9 mouse cellular contexts compared by ENCODE assay signal in genomic region chr11:98949242-98949957, GRCm38 (mm10). TPM values are rescaled to one million over a fixed set of nuclear protein-coding genes. Genes with fewer than 3 reads are reported as not detected.
A peak's percentile ranks its signal among the peaks of the same experiment; 100 is the strongest.
DNase-seq lines count a peak whose midpoint lies in the region; ATAC-seq and TF ChIP-seq lines count a peak whose summit lies in the region.
"Had no signal": no experiment of that assay in that cellular context is flagged by ENCODE, and none has a peak within 500 bp of the region (broad histone marks: within the 10 kb centered on the region; RNA-seq: fewer than 3 reads in every experiment).

No protein-coding gene starts in this region.

- peaks cover 30% of the 10 kb centered on the region for H3K36me3 ChIP-seq in forebrain, embryonic 10.5 days (replicated peaks)
- 0 out of 2 replicates have a peak, but pooled peaks cover 5% of the 10 kb centered on the region for H3K36me3 ChIP-seq in forebrain, embryonic 12.5 days (replicated peaks)
- H3K36me3 ChIP-seq in kidney, embryonic 14.5 days (ENCODE audit: control insufficient read depth, insufficient read depth, low read length): peaks cover 21% of the 10 kb centered on the region
- peaks cover 63% of the 10 kb centered on the region for H3K36me3 ChIP-seq in E14TG2a.4 (ENCODE audit: insufficient read depth, low read length)

- no peak overlapping the region for H3K9ac ChIP-seq in forebrain, embryonic 12.5 days
- H3K9ac ChIP-seq in kidney, embryonic 14.5 days (ENCODE audit: low read depth, low read length): 0 out of 2 replicates have a peak overlapping the region, but pooled peaks have one; percentile 4

- no peak overlapping the region for H3K4me3 ChIP-seq in forebrain, embryonic 10.5 days
- H3K4me3 ChIP-seq in forebrain, embryonic 12.5 days (replicated peaks): no peak overlapping the region
- H3K4me3 ChIP-seq in kidney, embryonic 14.5 days (ENCODE audit: low read length): no peak overlapping the region
- peak overlapping the region; percentile 17; the same call in 1 of the 2 replicates for H3K4me3 ChIP-seq in E14TG2a.4 (replicated peaks; ENCODE audit: low read length)

- no peaks in the 10 kb centered on the region for H3K27me3 ChIP-seq in forebrain, embryonic 10.5 days (ENCODE audit: poor library complexity, severe bottlenecking)
- no peaks in the 10 kb centered on the region for H3K27me3 ChIP-seq in forebrain, embryonic 12.5 days
- no peaks in the 10 kb centered on the region for H3K27me3 ChIP-seq in kidney, embryonic 14.5 days (ENCODE audit: control insufficient read depth, insufficient read depth, low read length)
- H3K27me3 ChIP-seq in E14TG2a.4 (ENCODE audit: insufficient read depth, low read length): no peaks in the 10 kb centered on the region

- H3K4me1 ChIP-seq in forebrain, embryonic 10.5 days: peaks cover 75% of the 10 kb centered on the region
- peaks cover 44% of the 10 kb centered on the region for H3K4me1 ChIP-seq in forebrain, embryonic 12.5 days
- H3K4me1 ChIP-seq in kidney, embryonic 14.5 days (ENCODE audit: control insufficient read depth, insufficient read depth, low read length): peaks cover 58% of the 10 kb centered on the region
- H3K4me1 ChIP-seq in E14TG2a.4 (replicated peaks; ENCODE audit: low read depth, low read length): peaks cover 86% of the 10 kb centered on the region

- H3K27ac ChIP-seq in forebrain, embryonic 10.5 days: peak overlapping the region; percentile 9; the same call in 1 of the 2 replicates
- H3K27ac ChIP-seq in forebrain, embryonic 12.5 days: no peak overlapping the region
- no peak overlapping the region for H3K27ac ChIP-seq in kidney, embryonic 14.5 days (ENCODE audit: low read depth, low read length)

- DNase-seq in forebrain, embryonic 10.5 days (ENCODE audit: extremely low spot score, low spot score): no peak
- DNase-seq in kidney, adult 18-20 months: no peak
- peak; percentile 47 for DNase-seq in induced T-regulatory cell, adult 2 months (ENCODE audit: low read depth)
- DNase-seq in frontal cortex, postnatal 25 days (ENCODE audit: low spot score in 2 of 2): no peak
- no peak for DNase-seq in adipocyte (ENCODE audit: low spot score)

- no peak overlapping the region for H3K4me2 ChIP-seq in forebrain, embryonic 12.5 days
- no peak overlapping the region for H3K4me2 ChIP-seq in kidney, embryonic 14.5 days (replicated peaks; ENCODE audit: low read depth, low read length)

- no peaks in the 10 kb centered on the region for H3K9me3 ChIP-seq in forebrain, embryonic 10.5 days
- no peaks in the 10 kb centered on the region for H3K9me3 ChIP-seq in forebrain, embryonic 12.5 days
- H3K9me3 ChIP-seq in kidney, embryonic 14.5 days (ENCODE audit: control insufficient read depth, low read length): no peaks in the 10 kb centered on the region
- peaks cover 6% of the 10 kb centered on the region; the same call in 1 of the 2 replicates for H3K9me3 ChIP-seq in E14TG2a.4 (ENCODE audit: low read length)

- no peak for ATAC-seq in forebrain, embryonic 12.5 days (ENCODE audit: low FRiP score)
- ATAC-seq in kidney, embryonic 14.5 days (ENCODE audit: low FRiP score, low TSS enrichment): no peak

- no peak for TF ChIP-seq CTCF in E14TG2a.4 (conservative IDR thresholded peaks at IDR 0.05; ENCODE audit: low read length)

- 67% methylated on average over 12 of the region's 12 CpGs for WGBS in forebrain, embryonic 10.5 days
- 70% methylated on average over 12 of the region's 12 CpGs for WGBS in forebrain, embryonic 12.5 days
- WGBS in kidney, embryonic 14.5 days: 76% methylated on average over 12 of the region's 12 CpGs

RNA-seq across cellular contexts. Expression of gene Rara, which starts 21.8 kb away (rescaled TPM):
- 16.9 and 19.3 TPM in 2 replicates for polyA plus RNA-seq in forebrain, embryonic 10.5 days (2016; fragmentation: Nextera tagmentation; extraction: Ambion mirVana)
- 14.0 and 16.4 TPM in 2 replicates for polyA plus RNA-seq in forebrain, embryonic 12.5 days (2016; fragmentation: Nextera tagmentation; extraction: Ambion mirVana)
- 27.7 and 36.7 TPM in 2 replicates for polyA plus RNA-seq in kidney, embryonic 14.5 days (2014; fragmentation: Nextera tagmentation; extraction: Ambion mirVana)

RNA-seq across cellular contexts. Expression of gene Gjd3, which starts 33.4 kb away (rescaled TPM):
- polyA plus RNA-seq in forebrain, embryonic 10.5 days (2016; fragmentation: Nextera tagmentation; extraction: Ambion mirVana): 0.20 and 0.24 TPM in 2 replicates
- 0.24 and 0.47 TPM in 2 replicates for polyA plus RNA-seq in forebrain, embryonic 12.5 days (2016; fragmentation: Nextera tagmentation; extraction: Ambion mirVana)
- 0.64 TPM in 1 of 2 replicates, not detected in the other for polyA plus RNA-seq in kidney, embryonic 14.5 days (2014; fragmentation: Nextera tagmentation; extraction: Ambion mirVana)
- polyA plus RNA-seq: stomach, embryonic 14.5 days had no signal

RNA-seq across cellular contexts. Expression of gene Cdc6, which starts 41.8 kb away (rescaled TPM):
- 68.7 and 75.8 TPM in 2 replicates for polyA plus RNA-seq in forebrain, embryonic 10.5 days (2016; fragmentation: Nextera tagmentation; extraction: Ambion mirVana)
- polyA plus RNA-seq in forebrain, embryonic 12.5 days (2016; fragmentation: Nextera tagmentation; extraction: Ambion mirVana): 38.0 and 43.1 TPM in 2 replicates
- 32.5 and 44.1 TPM in 2 replicates for polyA plus RNA-seq in kidney, embryonic 14.5 days (2014; fragmentation: Nextera tagmentation; extraction: Ambion mirVana)
